Mouse (Mus musculus): ENCODE measurements around the gene Ube2m.

DNA sequence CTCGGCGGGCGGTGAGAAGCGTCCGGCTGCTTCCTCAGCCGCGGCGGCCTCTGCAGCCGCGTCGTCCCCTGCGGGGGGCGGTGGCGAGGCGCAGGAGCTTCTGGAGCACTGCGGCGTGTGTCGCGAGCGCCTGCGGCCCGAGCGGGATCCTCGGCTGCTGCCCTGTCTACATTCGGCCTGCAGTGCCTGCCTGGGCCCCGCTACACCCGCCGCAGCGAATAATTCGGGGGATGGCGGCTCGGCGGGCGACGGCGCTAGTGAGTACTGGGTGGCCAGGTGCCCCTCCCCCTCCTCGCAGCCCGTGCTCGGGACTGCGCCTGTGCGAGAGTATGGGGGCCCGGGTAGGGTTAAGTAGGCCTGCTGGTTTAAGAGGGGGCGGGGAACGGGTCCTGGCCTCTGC, 13.3 kb downstream of the Ube2m start:
- TF ChIP-seq POLR2A (IDR thresholded peaks at IDR 0.05; ENCODE audit: control insufficient read depth, low read depth, low read length) (peak; percentile 31; the same call in 1 of the 2 replicates), CTCF (IDR thresholded peaks at IDR 0.05; ENCODE audit: control insufficient read depth, insufficient read depth, insufficient replicate concordance, low read depth, low read length) (no peak)
